Mouse (Mus musculus) colon, adult 2 months (tissue): Measurements from ENCODE around the gene Esrp2. TPM values are rescaled to one million over a fixed set of nuclear protein-coding genes. Genes with fewer than 3 reads are reported as not detected.

Source experiments
- polyA plus RNA-seq: library from polyadenylated mRNA; depleted of rRNA; stranded (reverse); fragments of >200 nt; gene quantifications from 2 replicates; pipeline ENCODE4 v1.2.3, GENCODE M21; 2012; rRNA removed

Esrp2 gene
- polyA plus RNA-seq: 68.5 and 68.7 TPM in 2 replicates

DNA sequence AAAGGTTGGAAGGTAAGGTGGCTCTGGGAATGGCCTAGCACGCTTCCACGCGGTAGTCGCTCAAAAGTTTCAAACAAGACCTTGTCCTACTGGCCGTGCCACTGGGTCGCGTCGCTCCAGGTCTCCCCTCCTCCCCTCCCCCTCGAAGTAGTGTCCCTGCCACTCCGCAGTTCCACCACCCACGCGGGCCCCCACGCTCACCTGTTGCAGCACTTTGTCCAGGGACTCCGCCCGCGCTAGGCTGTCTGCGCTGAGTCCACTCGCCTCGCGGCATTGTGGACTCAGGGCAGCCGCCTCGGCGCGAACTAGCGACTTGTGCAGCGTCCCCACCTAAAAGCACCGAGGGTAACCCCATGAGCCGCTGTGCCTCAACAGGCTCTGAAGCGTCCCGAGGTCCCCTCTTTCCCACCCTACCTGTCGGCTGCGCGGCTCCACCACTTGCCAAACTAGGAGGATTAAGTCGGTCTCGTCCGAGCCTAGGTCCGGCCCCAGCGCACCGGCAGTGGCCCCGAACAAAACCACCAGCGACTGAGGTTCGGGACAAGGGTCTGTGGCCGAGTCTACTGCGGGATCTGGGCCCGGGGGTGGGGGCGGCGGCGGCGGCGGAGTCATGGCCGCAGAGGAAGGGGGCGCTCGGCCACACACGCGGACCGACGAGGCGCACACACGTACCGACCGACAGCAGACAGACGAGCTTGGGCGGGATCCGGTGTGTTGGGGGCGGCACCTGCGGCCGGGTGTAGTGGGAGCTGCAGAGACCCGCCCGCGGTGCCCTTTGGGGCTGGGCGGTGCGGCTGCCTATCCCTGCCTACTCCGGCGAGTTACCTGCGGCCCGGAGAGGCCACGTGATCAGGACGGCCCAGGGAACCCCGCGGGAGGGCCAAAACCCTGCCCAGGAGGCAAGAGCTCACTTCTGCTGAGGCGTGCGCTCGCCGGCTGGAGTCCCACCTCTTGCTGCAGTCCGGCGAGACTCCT lies at the start of gene Esrp2:
TSS of gene Esrp2 (minus strand) at position 819 of the 975 bp plus-strand sequence.

GRCm38 (mm10) chr8:106168356-106169016 lies 31.7 kb upstream of the Esrp2 start, which contains the start of gene Slc7a6:
Gene Slc7a6 (plus strand): TSS chr8:106168857.

DNA sequence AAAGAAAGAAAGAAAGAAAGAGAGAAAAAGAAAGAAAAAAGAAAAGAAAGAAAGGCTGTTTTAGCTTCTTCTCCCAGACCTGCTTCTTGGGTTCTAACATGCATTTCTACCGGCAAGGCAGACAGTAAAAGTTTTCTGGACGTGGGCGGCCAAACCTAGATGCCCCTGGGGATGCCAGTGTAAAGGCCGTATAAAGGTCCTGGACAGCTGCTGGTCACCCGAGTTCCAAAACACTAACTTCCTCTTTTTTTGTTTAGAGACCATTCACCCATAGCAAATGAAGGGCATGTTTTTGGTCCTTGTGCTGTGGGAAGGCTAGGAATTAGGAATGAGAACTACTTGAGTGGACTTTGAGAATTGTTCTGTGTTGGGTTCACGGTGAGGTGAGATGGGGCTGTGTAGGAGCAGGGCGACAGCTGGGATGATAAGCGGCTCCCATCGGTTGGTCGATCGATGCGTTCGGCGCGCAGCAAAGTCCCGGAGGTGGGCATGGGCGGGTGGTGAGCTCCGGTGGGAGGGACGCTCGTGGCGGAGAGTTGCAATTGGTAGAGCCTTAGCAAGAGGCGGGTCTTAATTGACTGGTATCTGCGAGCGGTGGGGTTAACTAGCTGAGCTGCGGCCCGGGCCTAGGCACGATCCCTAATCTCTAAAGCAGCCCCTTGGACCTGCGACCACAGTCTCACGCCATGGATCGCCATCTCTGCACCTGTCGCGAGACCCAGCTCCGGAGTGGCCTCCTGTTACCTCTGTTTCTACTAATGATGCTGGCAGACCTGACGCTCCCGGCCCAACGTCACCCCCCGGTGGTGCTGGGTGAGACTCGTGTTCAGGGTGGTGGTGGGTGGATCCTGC lies 13.3 kb upstream of the Esrp2 start, which contains the start of gene Pla2g15:
TSS of gene Pla2g15 (plus strand) at position 599 of the 852 bp plus-strand sequence.

Other genes with a start within 250 kb of the Esrp2 start
- 3.0 and 3.6 TPM in 2 replicates for gene Nrn1l, start 243.4 kb downstream of the Esrp2 start, polyA plus RNA-seq
- gene Pskh1, start 236.5 kb downstream of the Esrp2 start, polyA plus RNA-seq: 30.6 and 35.4 TPM in 2 replicates
- gene Ctrl, start 203.1 kb downstream of the Esrp2 start, polyA plus RNA-seq: 6.9 and 2,597 TPM in 2 replicates
- 274 and 456 TPM in 2 replicates for gene Psmb10, start 198.5 kb downstream of the Esrp2 start, polyA plus RNA-seq
- gene Lcat, start 193.6 kb downstream of the Esrp2 start, polyA plus RNA-seq: 1.0 and 1.3 TPM in 2 replicates
- 21.3 and 30.2 TPM in 2 replicates for gene Slc12a4, start 170.9 kb downstream of the Esrp2 start, polyA plus RNA-seq
- 0.10 and 0.12 TPM in 2 replicates for gene Dpep3, start 157.5 kb downstream of the Esrp2 start, polyA plus RNA-seq
- gene Dus2, start 145.6 kb downstream of the Esrp2 start, polyA plus RNA-seq: 5.5 TPM in 2 replicates
- not detected in 2 replicates for gene Dpep2nb, start 131.0 kb downstream of the Esrp2 start, polyA plus RNA-seq
- gene Ddx28, start 125.1 kb downstream of the Esrp2 start, polyA plus RNA-seq: 8.0 and 8.7 TPM in 2 replicates
- gene Nfatc3, start 78.1 kb downstream of the Esrp2 start, polyA plus RNA-seq: 12.8 and 15.7 TPM in 2 replicates
- 9.7 and 10.5 TPM in 2 replicates for gene Pla2g15, start 13.4 kb upstream of the Esrp2 start, polyA plus RNA-seq
- 11.6 and 11.8 TPM in 2 replicates for gene Slc7a6, start 31.9 kb upstream of the Esrp2 start, polyA plus RNA-seq
- gene Slc7a6os, start 74.0 kb upstream of the Esrp2 start, polyA plus RNA-seq: 17.6 and 19.1 TPM in 2 replicates
- gene Prmt7, start 74.0 kb upstream of the Esrp2 start, polyA plus RNA-seq: 15.8 and 16.5 TPM in 2 replicates
- gene Smpd3, start 201.0 kb upstream of the Esrp2 start, polyA plus RNA-seq: 88.1 and 97.5 TPM in 2 replicates